Mouse (Mus musculus) c-Kit-positive CD71-positive TER-119-positive erythroid progenitor cells, embryonic 14.5 days (primary cell): ENCODE measurements around the gene Gm10320.

Source experiments
- DNase-seq: peaks from one replicate; pipeline ENCODE4 v3.0.0-alpha.2; 2013; ENCODE audit warnings: low spot score

Gm10320 gene

DNA sequence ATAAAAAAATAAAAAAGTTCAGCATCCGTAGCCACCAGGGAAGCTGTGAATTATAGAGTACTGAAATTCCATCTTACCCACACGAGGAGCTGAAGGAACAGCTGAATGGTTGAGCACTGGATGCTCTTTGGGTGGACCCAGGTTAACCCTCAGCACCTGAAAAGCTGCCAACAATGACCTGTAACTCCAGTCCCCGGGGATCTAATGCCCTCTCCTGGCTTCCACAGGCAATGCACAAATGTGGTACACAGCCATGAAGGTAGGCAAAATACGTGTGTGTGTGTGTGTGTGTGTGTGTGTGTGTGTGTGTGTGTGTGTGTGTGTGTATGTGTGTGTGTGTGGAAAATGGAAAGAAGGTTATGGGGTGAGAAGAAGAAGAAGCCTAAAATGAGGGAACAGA is 30.3 kb downstream of the Gm10320 start:
- DNase-seq, result no peak

GRCm38 (mm10) chr13:98456398-98456797 is 35.4 kb downstream of the Gm10320 start:
- DNase-seq, result peak; percentile 26

DNA sequence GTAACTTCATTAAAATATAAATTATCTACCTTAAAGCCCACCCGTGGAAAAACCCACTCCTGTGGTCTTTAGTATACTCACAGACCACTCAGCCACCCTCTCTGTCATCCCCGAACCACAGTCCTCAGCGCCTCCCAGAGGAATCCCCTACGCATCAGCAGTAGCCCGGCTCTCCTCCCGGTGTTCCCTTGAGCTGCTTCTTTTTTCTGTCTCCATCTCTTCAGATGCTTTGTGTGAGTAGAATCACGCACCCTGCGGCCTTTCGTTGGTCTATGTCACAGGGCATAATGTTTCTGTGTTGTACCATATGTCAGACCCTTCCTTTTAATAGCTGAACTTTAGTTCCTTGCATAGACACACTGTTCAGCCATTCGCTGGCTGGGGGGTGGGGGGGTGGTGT is 36.2 kb downstream of the Gm10320 start:
- no peak for DNase-seq

DNA sequence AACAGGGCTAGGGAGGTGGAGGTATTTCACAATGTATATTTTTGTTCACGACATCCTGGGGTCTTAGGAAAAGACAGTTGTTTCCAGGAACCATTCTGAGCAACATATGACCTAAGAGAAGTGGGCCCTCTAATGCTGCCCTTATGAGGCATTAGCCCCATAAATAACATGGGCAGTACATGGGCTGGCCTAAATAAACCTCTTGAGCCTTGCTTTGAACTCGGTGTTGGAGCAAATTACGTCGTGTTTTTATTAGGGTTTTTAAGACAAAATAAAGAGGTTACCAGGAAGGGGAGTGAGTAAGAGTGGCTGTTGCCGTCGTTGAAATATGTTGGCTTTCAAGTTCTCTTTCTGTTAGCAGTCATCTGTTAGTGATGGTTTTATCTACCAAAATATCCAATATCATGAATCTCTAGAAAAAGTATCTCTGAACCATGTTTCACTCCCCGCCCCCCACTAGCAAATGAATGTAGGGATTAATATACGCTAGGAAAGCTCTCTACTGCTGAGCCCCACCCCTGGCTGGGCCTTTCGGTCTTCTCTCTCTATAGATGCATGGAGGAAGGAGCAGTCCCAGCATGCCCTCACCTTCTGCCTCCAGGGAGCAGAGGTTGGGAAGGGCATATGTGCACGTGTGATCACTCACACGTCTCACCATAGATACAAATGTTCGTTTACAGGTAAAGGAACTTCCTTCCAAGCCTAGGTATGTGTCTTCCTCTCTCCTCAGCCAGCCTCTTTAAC is 37.4 kb downstream of the Gm10320 start:
- DNase-seq, result no peak

GRCm38 (mm10) chr13:98453146-98453545 is 38.7 kb downstream of the Gm10320 start:
- no peak for DNase-seq

GRCm38 (mm10) chr13:98448696-98449095 is 43.1 kb downstream of the Gm10320 start:
- no peak for DNase-seq

DNA sequence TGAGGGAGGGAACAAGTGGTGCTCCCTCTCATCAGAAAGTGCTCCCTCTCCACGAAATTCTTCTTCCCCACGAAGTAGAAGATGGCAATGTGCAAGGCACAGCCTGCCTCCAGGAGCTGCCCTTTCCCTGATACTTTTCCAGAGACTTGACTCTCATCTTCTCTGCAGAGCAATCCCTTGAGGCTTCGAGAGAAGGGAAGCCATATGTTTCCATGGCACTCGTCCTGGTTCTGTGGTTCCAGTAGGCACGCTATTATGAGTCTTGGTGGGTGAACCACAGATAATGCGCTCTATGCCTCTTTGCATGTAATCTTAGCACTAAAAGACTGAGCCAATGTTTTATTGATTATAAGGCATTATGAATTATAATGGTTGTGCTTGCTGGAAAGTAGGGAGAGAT is 44.1 kb downstream of the Gm10320 start:
- no peak for DNase-seq

- no peak for DNase-seq
Observed at GRCm38 (mm10) chr13:98445391-98446125, 46.2 kb downstream of the Gm10320 start.

- no peak for DNase-seq
Observed at GRCm38 (mm10) chr13:98441001-98441400, 50.8 kb downstream of the Gm10320 start.

GRCm38 (mm10) chr13:98440293-98440952 is 51.4 kb downstream of the Gm10320 start:
- no peak for DNase-seq
